Mouse (Mus musculus) erythroblast, embryonic 14.5 days (primary cell): ENCODE measurements around the gene Ppp4r3b. TPM values are rescaled to one million over a fixed set of nuclear protein-coding genes. Genes with fewer than 3 reads are reported as not detected.

ENCODE experiments used
- H3K27me3 ChIP-seq: 2 replicates; pipeline ENCODE4 v1.6.1; 2012; ENCODE audit warnings: inconsistent platforms; ENCODE audit not compliant: control insufficient read depth
- H3K36me3 ChIP-seq: 2 replicates; pipeline ENCODE4 v1.6.1; 2012; ENCODE audit warnings: mild to moderate bottlenecking, inconsistent platforms; ENCODE audit not compliant: control insufficient read depth
- H3K4me1 ChIP-seq: 2 replicates; pipeline ENCODE4 v1.6.1; 2012; ENCODE audit warnings: inconsistent platforms; ENCODE audit not compliant: control insufficient read depth
- H3K4me3 ChIP-seq: replicated peaks from 2 replicates; pipeline ENCODE3; 2012; ENCODE audit warnings: moderate library complexity, mild to moderate bottlenecking, inconsistent platforms
- H3K9me3 ChIP-seq: 2 replicates; pipeline ENCODE4 v1.6.1; 2012; ENCODE audit warnings: low read length, inconsistent platforms, mixed read lengths; ENCODE audit not compliant: control insufficient read depth
- GATA1 ChIP-seq: IDR thresholded peaks from 2 replicates; pipeline ENCODE4 v1.6.1; 2012; ENCODE audit warnings: low read length, inconsistent platforms, mixed read lengths
- TAL1 ChIP-seq: IDR thresholded peaks from 3 replicates; pipeline ENCODE4 v1.6.1; 2012; ENCODE audit warnings: low read length, inconsistent platforms, mixed read lengths
- polyA plus RNA-seq: library from polyadenylated mRNA; stranded (reverse); fragments of >175 nt; gene quantifications from 2 replicates; pipeline ENCODE4 v1.2.3, GENCODE M21; 2012

Gene Ppp4r3b
- polyA plus RNA-seq, 1 experiment: 1.2 TPM

GRCm38 (mm10) chr11:29246883-29247650, 74.4 kb downstream of the Ppp4r3b start, which contains the start of gene Cfap36:
TSS of gene Cfap36 (minus strand) at chr11:29247409.
- Histone ChIP-seq H3K27me3 (no peaks in the 10 kb centered on the region; the same call in 1 of the 2 replicates), H3K9me3 (no peaks in the 10 kb centered on the region)
- TF ChIP-seq GATA1 (no peak), TAL1 (no peak)

GRCm38 (mm10) chr11:29247725-29248124, 75.0 kb downstream of the Ppp4r3b start:
- no peak for TF ChIP-seq TAL1
- no peak for TF ChIP-seq GATA1
- H3K27me3 ChIP-seq: no peaks in the 10 kb centered on the region; the same call in 1 of the 2 replicates

More at GRCm38 (mm10) chr11:29246883-29247650, 74.4 kb downstream of the Ppp4r3b start, which contains the start of gene Cfap36:
- H3K4me1 ChIP-seq: peaks cover 25% of the 10 kb centered on the region
- peak within 1 kb of the TSS; percentile 72 for H3K4me3 ChIP-seq
- peaks cover 12% of the 10 kb centered on the region for H3K36me3 ChIP-seq

GRCm38 (mm10) chr11:29248386-29248785, 75.7 kb downstream of the Ppp4r3b start:
- no peak for TF ChIP-seq TAL1
- no peak for TF ChIP-seq GATA1
- H3K36me3 ChIP-seq: peaks cover 2% of the 10 kb centered on the region
- no peaks in the 10 kb centered on the region for H3K9me3 ChIP-seq
- peaks cover 25% of the 10 kb centered on the region for H3K4me1 ChIP-seq
- no peak overlapping the region for H3K4me3 ChIP-seq
- no peaks in the 10 kb centered on the region; the same call in 1 of the 2 replicates for H3K27me3 ChIP-seq

More at GRCm38 (mm10) chr11:29247725-29248124, 75.0 kb downstream of the Ppp4r3b start:
- Histone ChIP-seq H3K4me1 (peaks cover 25% of the 10 kb centered on the region), H3K4me3 (peak overlapping the region; percentile 72), H3K9me3 (no peaks in the 10 kb centered on the region), H3K36me3 (peaks cover 6% of the 10 kb centered on the region)

- H3K9me3 ChIP-seq: no peaks in the 10 kb centered on the region
- H3K4me1 ChIP-seq: no peaks in the 10 kb centered on the region; the same call in 1 of the 2 replicates
- H3K4me3 ChIP-seq: no peak overlapping the region
- no peaks in the 10 kb centered on the region for H3K36me3 ChIP-seq
- TF ChIP-seq TAL1 (no peak), GATA1 (no peak)
- H3K27me3 ChIP-seq: no peaks in the 10 kb centered on the region; the same call in 1 of the 2 replicates
These were observed 82.0 kb downstream of the Ppp4r3b start for GRCm38 (mm10) chr11:29254643-29255042.

- H3K4me1 ChIP-seq: no peaks in the 10 kb centered on the region
- no peak overlapping the region for H3K4me3 ChIP-seq
- no peaks in the 10 kb centered on the region for H3K9me3 ChIP-seq
- H3K27me3 ChIP-seq: no peaks in the 10 kb centered on the region
- TF ChIP-seq TAL1 (no peak), GATA1 (no peak)
- H3K36me3 ChIP-seq: no peaks in the 10 kb centered on the region
These were observed 95.1 kb downstream of the Ppp4r3b start for GRCm38 (mm10) chr11:29267824-29268223.

Other genes with a start within 250 kb of the Ppp4r3b start
- 2.6 and 6.5 TPM in 2 replicates for gene Pnpt1, start 42.1 kb upstream of the Ppp4r3b start, polyA plus RNA-seq
- gene Cfap36, start 74.5 kb downstream of the Ppp4r3b start, polyA plus RNA-seq: 2.4 and 3.4 TPM in 2 replicates
- gene Ccdc88a, start 200.8 kb downstream of the Ppp4r3b start, polyA plus RNA-seq: 0.19 and 0.33 TPM in 2 replicates